Mouse (Mus musculus) brown adipose tissue, adult 24 weeks (tissue): ENCODE measurements around the gene Mesp1. TPM values are rescaled to one million over a fixed set of nuclear protein-coding genes. Genes with fewer than 3 reads are reported as not detected.

Source experiments
- H3K27ac ChIP-seq: fragments of 200-500 bp; replicated peaks from 2 replicates; pipeline ENCODE4 v1.5.1; 2012; ENCODE audit warnings: low read depth, mild to moderate bottlenecking, low read length
- H3K4me1 ChIP-seq: fragments of 200-500 bp; 2 replicates; pipeline ENCODE4 v1.6.1; 2012; ENCODE audit warnings: low read length, mixed read lengths; ENCODE audit not compliant: control insufficient read depth, insufficient read depth, insufficient read length
- H3K4me3 ChIP-seq: fragments of 200-500 bp; 2 replicates; pipeline ENCODE4 v1.5.1; 2012; ENCODE audit warnings: low read depth, mild to moderate bottlenecking, low read length, moderate library complexity; ENCODE audit not compliant: insufficient read depth
- polyA plus RNA-seq: library from polyadenylated mRNA; stranded (reverse); fragments of >200 nt; gene quantifications from 2 replicates; pipeline ENCODE4 v1.2.4, GENCODE M21; 2012; ENCODE audit not compliant: missing spikeins, insufficient read depth, insufficient read length

Mesp1 gene
- polyA plus RNA-seq, 1 experiment: not detected

DNA sequence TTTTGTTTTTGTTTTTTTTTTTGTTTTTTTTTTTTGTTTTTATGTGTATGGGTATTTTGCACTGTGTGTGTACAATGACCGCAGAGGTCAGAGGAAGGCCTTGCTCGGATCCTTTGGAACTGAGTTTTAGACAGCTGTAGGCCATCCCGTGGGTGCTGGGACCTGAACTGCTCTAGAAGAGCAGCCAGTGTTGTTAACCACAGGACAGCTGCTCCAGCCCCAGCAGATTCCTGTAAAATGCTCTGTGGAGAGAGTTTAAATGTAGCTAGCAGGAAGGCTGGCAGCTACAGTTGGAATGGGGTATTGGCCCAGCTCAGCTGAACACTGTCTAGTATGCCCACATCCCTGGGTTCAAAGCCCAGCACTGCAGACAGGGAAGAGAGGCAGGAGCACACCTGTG lies 23.9 kb downstream of the Mesp1 start:
- no peak overlapping the region for H3K27ac ChIP-seq

GRCm38 (mm10) chr7:79765991-79766390 lies 27.6 kb downstream of the Mesp1 start:
- Histone ChIP-seq H3K4me1 (no peaks in the 10 kb centered on the region), H3K27ac (no peak overlapping the region), H3K4me3 (no peak overlapping the region)

More for the DNA sequence above, 23.9 kb downstream of the Mesp1 start:
- Histone ChIP-seq H3K4me1 (no peaks in the 10 kb centered on the region), H3K4me3 (no peak overlapping the region)

GRCm38 (mm10) chr7:79762106-79762505 lies 31.5 kb downstream of the Mesp1 start:
- H3K4me1 ChIP-seq: peaks cover 6% of the 10 kb centered on the region
- no peak overlapping the region for H3K4me3 ChIP-seq
- H3K27ac ChIP-seq: 0 out of 2 replicates have a peak overlapping the region, but pooled peaks have one; percentile 23

- Histone ChIP-seq H3K4me1 (peaks cover 6% of the 10 kb centered on the region), H3K4me3 (no peak overlapping the region), H3K27ac (0 out of 2 replicates have a peak overlapping the region, but pooled peaks have one; percentile 18)
Measured at GRCm38 (mm10) chr7:79761124-79761876, 32.3 kb downstream of the Mesp1 start.

GRCm38 (mm10) chr7:79759766-79760165 lies 33.8 kb downstream of the Mesp1 start:
- Histone ChIP-seq H3K27ac (peak overlapping the region; percentile 77), H3K4me3 (no peak overlapping the region), H3K4me1 (peaks cover 6% of the 10 kb centered on the region)

DNA sequence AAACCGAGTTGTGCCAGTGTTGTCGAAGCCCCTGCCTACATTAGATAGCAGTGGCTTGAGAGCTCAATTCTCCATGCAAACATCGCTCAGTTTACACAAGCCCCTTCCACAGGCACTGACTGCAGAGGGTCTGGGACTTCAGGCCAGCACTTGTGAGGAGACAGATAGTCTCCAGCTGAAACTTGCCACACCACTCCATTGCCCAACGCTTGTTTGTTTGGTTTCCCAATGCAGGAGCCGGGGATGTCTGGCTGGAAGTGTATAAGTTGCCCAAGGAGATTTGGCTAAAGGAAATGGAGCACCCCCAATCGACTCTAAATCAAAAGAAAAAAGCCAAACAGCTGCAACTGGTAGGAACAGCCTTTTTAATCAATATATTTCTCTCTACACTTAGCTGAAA lies 35.4 kb downstream of the Mesp1 start:
- Histone ChIP-seq H3K27ac (peak overlapping the region; percentile 94), H3K4me3 (no peak overlapping the region), H3K4me1 (peaks cover 6% of the 10 kb centered on the region)

DNA sequence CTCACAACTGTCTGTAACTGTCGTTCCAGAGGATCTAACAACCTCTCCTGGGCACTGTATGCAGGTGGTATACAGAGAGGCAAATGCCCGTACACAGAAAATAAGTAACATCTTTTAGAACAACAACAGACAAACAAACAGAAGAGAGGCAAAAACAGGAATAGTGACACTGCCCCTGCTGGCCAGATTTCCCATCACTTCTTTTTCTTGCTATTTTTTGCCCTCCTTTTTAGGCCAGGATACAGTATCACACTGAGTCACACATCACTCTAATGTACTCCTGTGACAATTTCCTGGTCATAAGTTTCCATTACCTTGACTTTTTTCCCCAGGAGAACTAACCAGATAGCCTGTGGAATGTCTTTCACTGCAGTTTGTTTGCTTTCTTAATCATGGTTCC lies 37.3 kb downstream of the Mesp1 start:
- Histone ChIP-seq H3K4me1 (peaks cover 6% of the 10 kb centered on the region), H3K4me3 (no peak overlapping the region), H3K27ac (0 out of 2 replicates have a peak overlapping the region, but pooled peaks have one; percentile 58)

- Histone ChIP-seq H3K4me1 (no peaks in the 10 kb centered on the region), H3K4me3 (no peak overlapping the region), H3K27ac (no peak overlapping the region)
Measured at GRCm38 (mm10) chr7:79749511-79749910, 44.1 kb downstream of the Mesp1 start.

GRCm38 (mm10) chr7:79747659-79748058 lies 45.9 kb downstream of the Mesp1 start:
- no peak overlapping the region for H3K27ac ChIP-seq
- no peak overlapping the region for H3K4me3 ChIP-seq
- 0 out of 2 replicates have a peak, but pooled peaks cover 3% of the 10 kb centered on the region for H3K4me1 ChIP-seq

GRCm38 (mm10) chr7:79744585-79744984 lies 49.0 kb downstream of the Mesp1 start:
- no peak overlapping the region for H3K27ac ChIP-seq
- H3K4me3 ChIP-seq: no peak overlapping the region
- H3K4me1 ChIP-seq: peaks cover 9% of the 10 kb centered on the region

DNA sequence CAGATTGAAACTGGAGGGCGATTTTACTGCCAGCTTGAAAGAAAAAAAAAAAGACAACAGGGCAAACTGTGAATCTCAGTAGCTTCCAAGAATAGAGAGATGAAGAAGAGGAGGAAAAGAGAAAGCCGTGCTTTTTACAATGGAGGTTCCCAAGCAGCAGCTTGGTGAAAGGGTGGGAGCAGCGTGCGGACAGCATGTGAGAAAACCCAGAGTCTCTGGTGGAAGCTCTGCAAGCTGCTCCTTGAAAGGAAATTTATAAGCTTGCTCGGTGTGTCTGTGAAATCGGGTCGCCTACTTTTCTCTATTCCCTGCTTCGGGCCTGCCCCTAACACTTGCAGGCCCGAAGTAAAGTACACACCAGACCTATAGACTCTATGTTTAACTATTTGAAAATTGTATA lies 49.5 kb downstream of the Mesp1 start:
- Histone ChIP-seq H3K27ac (no peak overlapping the region), H3K4me3 (no peak overlapping the region), H3K4me1 (peaks cover 12% of the 10 kb centered on the region)

DNA sequence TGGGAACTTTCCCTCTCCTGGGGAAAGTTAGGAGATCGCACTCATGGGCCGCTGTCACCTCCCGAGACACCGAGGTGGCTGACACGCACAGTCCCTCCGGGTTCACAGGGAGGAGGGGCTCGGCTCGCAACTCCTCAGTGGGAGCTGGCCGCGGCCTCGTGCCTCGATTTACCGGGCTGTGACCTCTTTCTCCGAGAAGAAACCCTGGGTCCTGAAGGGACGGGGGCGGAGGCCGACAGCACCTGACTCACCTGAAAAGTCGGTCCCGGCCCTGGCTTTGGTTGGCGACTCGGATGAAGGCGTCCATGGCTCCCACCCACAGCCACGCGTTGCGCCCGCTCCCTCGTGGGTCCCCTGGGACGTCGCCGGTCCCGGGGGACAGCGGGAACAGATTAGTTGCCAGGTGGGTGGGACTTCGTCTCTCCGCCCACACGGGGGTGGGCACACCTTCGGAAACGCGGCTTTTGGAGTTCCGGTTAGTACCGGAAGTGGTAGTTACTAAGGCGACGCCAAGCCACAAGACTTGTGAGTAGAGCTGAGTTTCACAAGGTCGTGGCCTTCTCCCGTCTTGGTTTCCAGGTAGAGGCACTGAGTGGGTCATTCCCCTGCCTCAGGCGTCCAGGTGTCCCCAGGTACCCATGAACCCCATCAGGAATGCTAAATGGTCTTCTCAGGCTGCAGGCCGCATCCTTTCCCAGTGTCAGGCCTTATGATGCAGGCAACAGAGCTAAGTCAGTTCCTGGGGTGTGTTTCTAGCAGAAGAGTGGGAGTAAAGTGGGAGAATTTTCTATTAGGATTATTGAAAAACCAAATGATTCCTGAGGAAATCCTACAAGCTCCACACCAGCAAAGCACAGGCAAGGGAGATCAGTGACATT lies 50.7 kb downstream of the Mesp1 start, which contains the start of the genes Pex11a and Wdr93:
Gene Pex11a (minus strand): TSS at position 473 of the 878 bp plus-strand sequence.
Gene Wdr93 (plus strand): TSS at position 505 of the 878 bp plus-strand sequence.
- Histone ChIP-seq H3K4me1 (peaks cover 19% of the 10 kb centered on the region), H3K27ac (peak within 1 kb of the TSS; percentile 95), H3K4me3 (peak within 1 kb of the TSS; percentile 74)

DNA sequence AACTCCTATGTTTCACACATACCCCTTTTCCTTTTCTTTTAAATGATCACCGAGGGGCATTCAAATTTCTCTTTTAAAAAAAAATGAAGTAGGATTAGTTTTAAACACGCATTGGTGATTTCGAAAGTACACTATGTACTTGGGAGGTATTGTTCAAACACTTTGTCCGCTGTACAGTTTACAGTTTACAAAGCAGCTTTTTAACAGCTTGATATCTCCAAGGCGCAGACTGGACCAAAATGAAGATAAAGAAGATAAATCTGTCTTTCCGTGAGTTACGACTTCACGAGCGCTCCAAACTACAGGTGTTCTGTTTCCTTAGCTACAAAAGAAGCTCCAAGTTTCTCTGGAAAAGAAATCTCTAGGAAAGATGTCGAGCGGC lies 51.3 kb downstream of the Mesp1 start:
- H3K4me3 ChIP-seq: peak overlapping the region; percentile 74
- peaks cover 24% of the 10 kb centered on the region for H3K4me1 ChIP-seq
- peak overlapping the region; percentile 95 for H3K27ac ChIP-seq
